Mouse (Mus musculus): ENCODE measurements around the gene Slc36a4. TPM values are rescaled to one million over a fixed set of nuclear protein-coding genes. Genes with fewer than 3 reads are reported as not detected.

Slc36a4 gene
- polyA plus RNA-seq, 1 experiment = 2.6 TPM

DNA sequence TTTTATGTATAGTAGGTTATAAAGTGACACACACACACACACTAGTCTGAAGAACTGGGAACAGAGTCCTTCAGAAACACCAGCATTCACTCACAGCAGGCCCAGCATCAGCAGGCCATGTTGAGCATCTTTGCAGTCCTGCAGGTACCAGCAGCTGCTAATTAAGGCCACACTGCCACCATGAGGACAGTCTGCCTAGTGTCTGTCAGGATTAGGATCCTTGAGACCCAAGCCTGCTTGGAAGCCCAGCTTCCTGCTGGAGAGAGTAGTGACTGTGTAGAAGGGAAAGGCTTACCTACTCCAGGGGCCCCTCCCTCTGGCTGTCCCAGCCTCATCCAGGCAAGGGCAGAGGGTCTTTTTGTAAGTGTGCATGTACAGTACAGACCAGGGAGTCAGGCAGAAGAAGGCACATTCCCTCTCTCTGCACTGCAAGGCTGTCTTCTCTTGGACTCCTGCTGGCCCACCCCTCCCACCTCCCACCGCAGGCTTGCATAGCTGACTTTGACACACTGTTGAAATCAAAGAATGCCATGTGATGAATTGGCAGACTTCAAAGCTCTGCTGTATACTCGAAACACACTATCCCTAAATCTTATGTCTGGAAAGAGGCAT lies 27.6 kb upstream of the Slc36a4 start:
- no peak overlapping the region for H3K4me3 ChIP-seq
- no peak overlapping the region for H3K4me2 ChIP-seq (ENCODE audit: low read depth)
- TF ChIP-seq MAX (IDR thresholded peaks at IDR 0.05; ENCODE audit: low read depth) = no peak
- TF ChIP-seq POLR2AphosphoS2 (IDR thresholded peaks at IDR 0.05; ENCODE audit: insufficient read length, low read depth) = no peak
- H3K36me3 ChIP-seq (ENCODE audit: control insufficient read depth, insufficient read depth) = no peaks in the 10 kb centered on the region
- no peak overlapping the region for H3ac ChIP-seq (ENCODE audit: control insufficient read depth, insufficient read length)
- peaks cover 4% of the 10 kb centered on the region for H3K27me3 ChIP-seq (ENCODE audit: control insufficient read depth, insufficient read depth, insufficient read length)
- H3K79me2 ChIP-seq (ENCODE audit: control insufficient read depth, insufficient read depth) = no peaks in the 10 kb centered on the region

DNA sequence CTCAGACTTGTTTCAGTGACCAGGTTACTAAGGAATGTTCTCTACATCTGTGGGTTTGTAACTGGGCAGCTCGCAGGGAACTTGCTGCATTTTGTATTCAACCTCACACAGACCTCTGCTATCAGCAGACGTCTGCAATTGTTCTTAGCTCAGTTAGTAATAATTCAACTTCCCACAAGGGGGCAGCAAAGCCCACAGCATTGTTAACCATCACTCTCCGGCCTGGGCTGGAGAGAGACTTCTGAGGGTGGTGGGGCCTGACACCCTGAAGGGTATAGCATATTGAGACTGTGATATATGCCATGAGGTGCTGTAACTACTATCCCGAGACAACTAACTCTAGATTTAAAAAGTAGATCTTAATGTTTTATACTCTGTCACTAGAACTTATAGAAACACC lies 24.3 kb upstream of the Slc36a4 start:
- Histone ChIP-seq H3K4me3 (no peak overlapping the region), H3K79me2 (ENCODE audit: control insufficient read depth, insufficient read depth) (no peaks in the 10 kb centered on the region), H3ac (ENCODE audit: control insufficient read depth, insufficient read length) (no peak overlapping the region), H3K27me3 (ENCODE audit: control insufficient read depth, insufficient read depth, insufficient read length) (peaks cover 4% of the 10 kb centered on the region), H3K4me2 (ENCODE audit: low read depth) (no peak overlapping the region), H3K36me3 (ENCODE audit: control insufficient read depth, insufficient read depth) (no peaks in the 10 kb centered on the region)
- TF ChIP-seq POLR2A (IDR thresholded peaks at IDR 0.05; ENCODE audit: insufficient read length, low read depth) = no peak
- no peak for TF ChIP-seq SRF (IDR thresholded peaks at IDR 0.05; ENCODE audit: control insufficient read depth, insufficient read length, low read depth)
- no peak for TF ChIP-seq USF1 (IDR thresholded peaks at IDR 0.05; ENCODE audit: low read depth)
- no peak for TF ChIP-seq TCF3 (IDR thresholded peaks at IDR 0.05; ENCODE audit: insufficient read length, low read depth)
- TF ChIP-seq E2F4 (IDR thresholded peaks at IDR 0.05; ENCODE audit: insufficient read depth) = no peak
- TF ChIP-seq REST (IDR thresholded peaks at IDR 0.05; ENCODE audit: insufficient read depth, insufficient read length) = no peak
- no peak for TF ChIP-seq MYOD1 (IDR thresholded peaks at IDR 0.05; ENCODE audit: control insufficient read depth in 1 of 3, insufficient read length in 2 of 3, low read depth in 2 of 3)

DNA sequence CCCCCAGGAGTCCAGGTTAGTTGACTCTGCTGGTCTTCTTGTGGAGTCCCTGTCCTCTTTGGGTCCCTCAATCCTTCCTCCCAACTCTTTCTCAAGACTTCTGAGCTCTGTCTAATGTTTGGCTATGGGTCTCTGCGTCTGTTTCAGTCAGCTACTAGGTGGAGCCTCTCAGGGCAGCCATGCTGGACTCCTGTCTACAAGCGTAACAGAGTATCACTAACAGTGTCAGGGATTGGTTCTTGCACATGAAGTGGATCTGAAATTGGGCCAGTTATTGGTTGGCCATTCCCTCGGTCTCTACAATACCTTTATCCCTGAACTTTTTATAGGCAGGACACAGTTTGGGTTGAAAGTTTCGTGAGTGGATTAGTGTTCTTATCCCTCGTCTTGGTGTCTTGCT lies 22.2 kb upstream of the Slc36a4 start:
- H3K79me2 ChIP-seq (ENCODE audit: control insufficient read depth, insufficient read depth) = no peaks in the 10 kb centered on the region
- H3K4me2 ChIP-seq (ENCODE audit: low read depth) = no peak overlapping the region
- no peak overlapping the region for H3K4me3 ChIP-seq
- no peak for TF ChIP-seq REST (IDR thresholded peaks at IDR 0.05; ENCODE audit: insufficient read depth, insufficient read length)
- TF ChIP-seq E2F4 (IDR thresholded peaks at IDR 0.05; ENCODE audit: insufficient read depth) = no peak
- TF ChIP-seq POLR2AphosphoS2 (IDR thresholded peaks at IDR 0.05; ENCODE audit: insufficient read length, low read depth) = no peak
- TF ChIP-seq MYOG (IDR thresholded peaks at IDR 0.05; ENCODE audit: control insufficient read depth in 1 of 3, insufficient read depth in 1 of 3, insufficient read length in 2 of 3, low read depth in 2 of 3) = no peak
- no peak for TF ChIP-seq POLR2A (IDR thresholded peaks at IDR 0.05; ENCODE audit: insufficient read length, low read depth)
- no peak for TF ChIP-seq TCF12 (IDR thresholded peaks at IDR 0.05; ENCODE audit: insufficient read depth, poor library complexity, severe bottlenecking)
- TF ChIP-seq SRF (IDR thresholded peaks at IDR 0.05; ENCODE audit: control insufficient read depth, insufficient read length, low read depth) = no peak
- no peak for TF ChIP-seq USF1 (IDR thresholded peaks at IDR 0.05; ENCODE audit: low read depth)
- no peak for TF ChIP-seq MAX (IDR thresholded peaks at IDR 0.05; ENCODE audit: low read depth)
- peaks cover 4% of the 10 kb centered on the region for H3K27me3 ChIP-seq (ENCODE audit: control insufficient read depth, insufficient read depth, insufficient read length)
- no peaks in the 10 kb centered on the region for H3K36me3 ChIP-seq (ENCODE audit: control insufficient read depth, insufficient read depth)
- H3ac ChIP-seq (ENCODE audit: control insufficient read depth, insufficient read length) = no peak overlapping the region

DNA sequence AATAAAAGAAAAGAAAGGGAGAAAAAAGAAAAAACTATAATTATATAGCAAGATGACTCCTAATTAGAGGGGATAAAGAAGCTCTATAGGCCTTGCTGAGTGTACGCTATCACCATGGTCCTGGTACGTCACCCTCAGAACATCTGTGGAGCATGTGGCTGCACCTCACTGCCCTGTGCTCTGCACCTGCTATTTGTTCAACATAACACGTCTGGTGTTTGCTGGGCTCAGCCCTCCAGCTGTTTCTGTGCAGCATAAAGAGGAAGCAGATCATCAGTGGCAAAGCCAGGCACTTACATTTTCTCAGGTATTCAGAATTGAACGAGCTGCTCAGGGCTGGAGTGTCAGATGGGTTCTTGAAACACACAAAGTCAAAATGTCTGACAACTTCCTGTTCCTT lies 15.7 kb upstream of the Slc36a4 start:
- no peak overlapping the region for H3K4me3 ChIP-seq
- no peak overlapping the region for H3K4me2 ChIP-seq (ENCODE audit: low read depth)
- H3K36me3 ChIP-seq (ENCODE audit: control insufficient read depth, insufficient read depth) = no peaks in the 10 kb centered on the region
- no peaks in the 10 kb centered on the region for H3K27me3 ChIP-seq (ENCODE audit: control insufficient read depth, insufficient read depth, insufficient read length)
- no peak overlapping the region for H3ac ChIP-seq (ENCODE audit: control insufficient read depth, insufficient read length)
- no peak for TF ChIP-seq TCF12 (IDR thresholded peaks at IDR 0.05; ENCODE audit: insufficient read depth, poor library complexity, severe bottlenecking)
- no peaks in the 10 kb centered on the region for H3K79me2 ChIP-seq (ENCODE audit: control insufficient read depth, insufficient read depth)

DNA sequence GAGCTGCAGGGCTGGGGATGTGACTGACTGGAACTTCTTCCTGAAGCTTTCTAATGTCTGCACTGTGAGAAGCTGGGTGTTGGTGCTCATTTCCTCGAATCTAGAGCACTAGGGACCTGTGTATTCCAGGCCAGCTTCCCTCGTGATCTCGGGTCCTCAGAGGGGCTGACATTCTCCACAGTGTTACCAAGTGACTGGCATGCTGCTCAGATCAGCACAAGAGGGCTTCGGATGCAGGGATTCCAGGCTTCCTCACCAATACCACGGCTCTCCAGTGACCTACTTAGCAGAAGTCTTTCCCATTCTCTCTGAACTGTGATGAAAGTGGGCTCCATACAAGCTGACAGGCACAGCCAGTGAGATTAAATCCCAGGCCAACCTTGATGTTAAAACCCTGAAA lies 14.5 kb upstream of the Slc36a4 start:
- Histone ChIP-seq H3K27me3 (ENCODE audit: control insufficient read depth, insufficient read depth, insufficient read length) (no peaks in the 10 kb centered on the region), H3K4me3 (no peak overlapping the region), H3K36me3 (ENCODE audit: control insufficient read depth, insufficient read depth) (no peaks in the 10 kb centered on the region), H3K79me2 (ENCODE audit: control insufficient read depth, insufficient read depth) (no peaks in the 10 kb centered on the region), H3K4me2 (ENCODE audit: low read depth) (no peak overlapping the region), H3ac (ENCODE audit: control insufficient read depth, insufficient read length) (no peak overlapping the region)
- no peak for TF ChIP-seq TCF12 (IDR thresholded peaks at IDR 0.05; ENCODE audit: insufficient read depth, poor library complexity, severe bottlenecking)
- no peak for TF ChIP-seq MAX (IDR thresholded peaks at IDR 0.05; ENCODE audit: low read depth)
- TF ChIP-seq REST (IDR thresholded peaks at IDR 0.05; ENCODE audit: insufficient read depth, insufficient read length) = no peak
- TF ChIP-seq POLR2AphosphoS2 (IDR thresholded peaks at IDR 0.05; ENCODE audit: insufficient read length, low read depth) = no peak
- no peak for TF ChIP-seq USF1 (IDR thresholded peaks at IDR 0.05; ENCODE audit: low read depth)
- TF ChIP-seq MYOG (IDR thresholded peaks at IDR 0.05; ENCODE audit: control insufficient read depth in 1 of 3, insufficient read depth in 1 of 3, insufficient read length in 2 of 3, low read depth in 2 of 3) = no peak
- TF ChIP-seq TCF3 (IDR thresholded peaks at IDR 0.05; ENCODE audit: insufficient read length, low read depth) = no peak
- TF ChIP-seq MYOD1 (IDR thresholded peaks at IDR 0.05; ENCODE audit: control insufficient read depth in 1 of 3, insufficient read length in 2 of 3, low read depth in 2 of 3) = no peak
- TF ChIP-seq CEBPB (IDR thresholded peaks at IDR 0.05; ENCODE audit: insufficient read depth, poor library complexity, severe bottlenecking) = no peak
- no peak for TF ChIP-seq SRF (IDR thresholded peaks at IDR 0.05; ENCODE audit: control insufficient read depth, insufficient read length, low read depth)
- TF ChIP-seq E2F4 (IDR thresholded peaks at IDR 0.05; ENCODE audit: insufficient read depth) = no peak
- TF ChIP-seq POLR2A (IDR thresholded peaks at IDR 0.05; ENCODE audit: insufficient read length, low read depth) = no peak

Data from myocyte (in vitro differentiated cells).